Mouse (Mus musculus) macrophage (primary cell): ENCODE results near the gene Acrbp. TPM values are rescaled to one million over a fixed set of nuclear protein-coding genes. Genes with fewer than 3 reads are reported as not detected.
"Not testable (repeated sequence)": the region's sequence is repeated elsewhere in the genome, so short reads cannot be mapped to it uniquely, and the experiment has no call there.

ENCODE experiments used
- H3K27ac ChIP-seq: fragments of 350-480 bp; formaldehyde crosslinking; 2 replicates; pipeline ENCODE4 v1.9.0; 2021
- H3K36me3 ChIP-seq: fragments of 350-480 bp; formaldehyde crosslinking; 2 replicates; pipeline ENCODE4 v1.9.0; 2021; ENCODE audit errors: inconsistent target
- H3K4me3 ChIP-seq: fragments of 350-480 bp; formaldehyde crosslinking; 2 replicates; pipeline ENCODE4 v1.9.0; 2021; ENCODE audit errors: inconsistent target
- H3K79me2 ChIP-seq: fragments of 350-480 bp; formaldehyde crosslinking; 2 replicates; pipeline ENCODE4 v1.9.0; 2021; ENCODE audit errors: inconsistent target
- WGBS: methylation state at CpG from one replicate; pipeline ENCODE4 v1.1.7; 2026; ENCODE audit warnings: inconsistent platforms; ENCODE audit not compliant: missing documents; 5-methylcytosine and 5-hydroxymethylcytosine counted together
- polyA plus RNA-seq: library from polyadenylated mRNA; stranded (reverse); fragments of 250-400 nt; gene quantifications from 3 replicates; pipeline ENCODE4 v1.2.4, GENCODE M21; 2018; ENCODE audit warnings: inconsistent platforms
- total RNA-seq, 78 experiments: library from RNA; depleted of rRNA; stranded (reverse); fragments of 250-400 nt; gene quantifications; 1 replicate in 9 of 78; 2 replicates in 24 of 78; 3 replicates in 43 of 78; 4 replicates in 2 of 78; pipeline ENCODE4 v1.2.4; 2018; ENCODE audit warnings: inconsistent platforms in 56 of 78

Gene Acrbp
- total RNA-seq (2018; cell fraction: chromatin; rRNA removed): 100 to 1,000 TPM in 2 of 26 experiments, 10 to 100 TPM in 21, 1 to 10 TPM in 3; 8.8 to 120 (median 49.0) TPM
- 1 to 10 TPM in 14 of 26 experiments, under 1 TPM in 12; 0.10 to 6.3 (median 1.2) TPM for total RNA-seq (2018; cell fraction: cytosol; rRNA removed)
- total RNA-seq (2018; cell fraction: nucleus; rRNA removed): 10 to 100 TPM in 21 of 26 experiments, 1 to 10 TPM in 5; 7.4 to 83.3 (median 27.0) TPM
- 1.4 to 5.9 TPM (median 3.2 TPM) in 3 replicates for polyA plus RNA-seq

GRCm38 (mm10) chr6:125049678-125050077, at the start of gene Acrbp:
Gene Acrbp (plus strand): TSS chr6:125049689.
- 85% methylated on average over 17 of the region's 20 CpGs for WGBS
- H3K79me2 ChIP-seq: no peaks in the 10 kb centered on the region
- H3K36me3 ChIP-seq: peaks cover 73% of the 10 kb centered on the region
- no peak within 1 kb of the TSS for H3K4me3 ChIP-seq
- no peak within 1 kb of the TSS for H3K27ac ChIP-seq

GRCm38 (mm10) chr6:125003706-125004105, 45.8 kb upstream of the Acrbp start:
- WGBS: 71% methylated on average over 3 of the region's 3 CpGs
- H3K27ac ChIP-seq: no peak overlapping the region

GRCm38 (mm10) chr6:125005086-125005485, 44.4 kb upstream of the Acrbp start:
- WGBS: 70% methylated on average over 3 of the region's 3 CpGs
- Histone ChIP-seq H3K27ac (no peak overlapping the region), H3K36me3 (no peaks in the 10 kb centered on the region), H3K79me2 (peaks cover under 1% of the 10 kb centered on the region; the same call in 1 of the 2 replicates), H3K4me3 (no peak overlapping the region)

More at GRCm38 (mm10) chr6:125003706-125004105, 45.8 kb upstream of the Acrbp start:
- H3K4me3 ChIP-seq: no peak overlapping the region
- no peaks in the 10 kb centered on the region for H3K36me3 ChIP-seq
- no peaks in the 10 kb centered on the region for H3K79me2 ChIP-seq

GRCm38 (mm10) chr6:125008060-125008459, 41.4 kb upstream of the Acrbp start:
- H3K27ac ChIP-seq: peak overlapping the region; percentile 79
- peak overlapping the region; percentile 70 for H3K4me3 ChIP-seq
- peaks cover 30% of the 10 kb centered on the region for H3K79me2 ChIP-seq
- H3K36me3 ChIP-seq: peaks cover 19% of the 10 kb centered on the region; the same call in 1 of the 2 replicates
- WGBS: 52% methylated on average over 13 of the region's 13 CpGs

GRCm38 (mm10) chr6:125008586-125009128, 40.8 kb upstream of the Acrbp start:
- H3K27ac ChIP-seq: peak overlapping the region; percentile 79
- H3K36me3 ChIP-seq: peaks cover 25% of the 10 kb centered on the region
- H3K79me2 ChIP-seq: peaks cover 36% of the 10 kb centered on the region
- H3K4me3 ChIP-seq: peak overlapping the region; percentile 70
- under 1% methylated on average over 29 of the region's 34 CpGs for WGBS

GRCm38 (mm10) chr6:125009129-125009180, 40.5 kb upstream of the Acrbp start, which contains the start of gene Zfp384:
Gene Zfp384 (plus strand): TSS chr6:125009145.
- peaks cover 28% of the 10 kb centered on the region for H3K36me3 ChIP-seq
- H3K4me3 ChIP-seq: peak within 1 kb of the TSS; percentile 74
- WGBS: 0% methylated on average over 3 of the region's 3 CpGs
- peak within 1 kb of the TSS; percentile 96 for H3K27ac ChIP-seq
- peaks cover 39% of the 10 kb centered on the region for H3K79me2 ChIP-seq

- peak overlapping the region; percentile 74 for H3K4me3 ChIP-seq
- peaks cover 44% of the 10 kb centered on the region for H3K79me2 ChIP-seq
- H3K27ac ChIP-seq: peak overlapping the region; percentile 96
- under 1% methylated on average over 28 of the region's 78 CpGs for WGBS
- peaks cover 32% of the 10 kb centered on the region for H3K36me3 ChIP-seq
These were observed 40.1 kb upstream of the Acrbp start for GRCm38 (mm10) chr6:125009181-125010073.

- peaks cover 74% of the 10 kb centered on the region for H3K36me3 ChIP-seq
- 95% methylated on average over 3 of the region's 3 CpGs for WGBS
- H3K4me3 ChIP-seq: no peak overlapping the region
- H3K79me2 ChIP-seq: peaks cover 100% of the 10 kb centered on the region
- H3K27ac ChIP-seq: no peak overlapping the region
These were observed 31.8 kb upstream of the Acrbp start for GRCm38 (mm10) chr6:125017682-125018081.

GRCm38 (mm10) chr6:125030532-125030931, 19.0 kb upstream of the Acrbp start:
- not testable (repeated sequence) for H3K27ac ChIP-seq, H3K4me3 ChIP-seq
- H3K79me2 ChIP-seq: peaks cover 26% of the 10 kb centered on the region; the same call in 1 of the 2 replicates
- peaks cover 83% of the 10 kb centered on the region for H3K36me3 ChIP-seq
- 46% methylated on average over 3 of the region's 9 CpGs for WGBS

GRCm38 (mm10) chr6:125031604-125032003, 17.9 kb upstream of the Acrbp start:
- 95% methylated on average over 15 of the region's 16 CpGs for WGBS
- H3K36me3 ChIP-seq: peaks cover 78% of the 10 kb centered on the region
- no peak overlapping the region for H3K4me3 ChIP-seq
- H3K79me2 ChIP-seq: peaks cover 15% of the 10 kb centered on the region; the same call in 1 of the 2 replicates
- no peak overlapping the region for H3K27ac ChIP-seq

GRCm38 (mm10) chr6:125038666-125039065, 10.8 kb upstream of the Acrbp start:
- H3K27ac ChIP-seq: peak overlapping the region; percentile 84
- H3K4me3 ChIP-seq: peak overlapping the region; percentile 83
- peaks cover 29% of the 10 kb centered on the region for H3K36me3 ChIP-seq
- 76% methylated on average over 4 of the region's 4 CpGs for WGBS
- peaks cover 34% of the 10 kb centered on the region for H3K79me2 ChIP-seq

GRCm38 (mm10) chr6:125039131-125039530, 10.4 kb upstream of the Acrbp start:
- H3K36me3 ChIP-seq: peaks cover 29% of the 10 kb centered on the region
- H3K4me3 ChIP-seq: peak overlapping the region; percentile 83
- peak overlapping the region; percentile 84 for H3K27ac ChIP-seq
- H3K79me2 ChIP-seq: peaks cover 35% of the 10 kb centered on the region
- 9% methylated on average over 8 of the region's 8 CpGs for WGBS

- peak within 1 kb of the TSS; percentile 84 for H3K27ac ChIP-seq
- under 1% methylated on average over 26 of the region's 26 CpGs for WGBS
- H3K4me3 ChIP-seq: peak within 1 kb of the TSS; percentile 83
- H3K79me2 ChIP-seq: peaks cover 35% of the 10 kb centered on the region
- peaks cover 29% of the 10 kb centered on the region for H3K36me3 ChIP-seq
These were observed 9.8 kb upstream of the Acrbp start, which contains the start of gene Ing4 for GRCm38 (mm10) chr6:125039533-125040153. Gene Ing4 (plus strand): TSS chr6:125039760.

GRCm38 (mm10) chr6:125040221-125040620, 9.3 kb upstream of the Acrbp start:
- H3K36me3 ChIP-seq: peaks cover 28% of the 10 kb centered on the region
- 4% methylated on average over 7 of the region's 7 CpGs for WGBS
- peak overlapping the region; percentile 84 for H3K27ac ChIP-seq
- peak overlapping the region; percentile 83 for H3K4me3 ChIP-seq
- H3K79me2 ChIP-seq: peaks cover 35% of the 10 kb centered on the region
